Mouse (Mus musculus): Measurements from ENCODE around the gene Hykk. TPM values are rescaled to one million over a fixed set of nuclear protein-coding genes. Genes with fewer than 3 reads are reported as not detected.
A peak's percentile ranks its signal among the peaks of the same experiment; 100 is the strongest.
"Not testable (repeated sequence)": the region's sequence is repeated elsewhere in the genome, so short reads cannot be mapped to it uniquely, and the experiment has no call there.

Hykk gene
- total RNA-seq (2022), result 1 to 10 TPM; 2.2 to 2.7 (median 2.6) TPM

DNA sequence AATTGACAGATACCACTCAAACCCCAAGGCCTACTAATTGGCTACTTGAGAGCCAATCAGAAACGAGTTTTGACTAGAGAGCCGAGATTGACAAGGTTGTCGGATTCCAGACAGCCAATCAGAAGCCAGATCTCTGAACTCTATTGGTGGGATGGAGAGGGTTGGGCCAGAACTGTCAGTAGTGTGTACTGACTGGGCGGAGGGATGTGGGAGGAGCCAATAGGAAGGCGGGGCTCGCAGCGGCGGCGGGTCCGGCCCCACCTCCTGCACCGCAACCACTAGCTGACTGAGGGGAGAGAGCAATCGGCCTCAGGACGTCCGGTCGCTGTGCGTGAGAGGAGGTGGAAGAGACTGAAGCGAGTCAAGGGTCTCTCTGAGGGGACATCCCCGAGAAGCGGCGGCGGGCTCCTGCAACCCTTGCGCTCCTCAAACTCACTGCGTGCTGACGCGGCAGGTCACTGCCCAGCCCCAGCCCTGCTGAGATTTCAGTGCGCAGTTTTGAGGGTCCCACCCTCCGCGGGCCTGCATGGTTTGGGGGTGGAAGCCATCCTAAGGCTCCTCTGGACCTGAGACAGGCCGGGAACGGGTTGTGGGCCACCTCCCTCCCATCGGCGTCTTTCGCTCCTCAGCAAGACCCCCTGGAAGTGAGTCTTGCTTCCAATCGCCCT lies at the start of gene Hykk:
Gene Hykk (plus strand): TSS at position 274 of the 668 bp plus-strand sequence.
- DNase-seq (ENCODE audit: low spot score in 2 of 2), result peak; percentile 61 to 94

DNA sequence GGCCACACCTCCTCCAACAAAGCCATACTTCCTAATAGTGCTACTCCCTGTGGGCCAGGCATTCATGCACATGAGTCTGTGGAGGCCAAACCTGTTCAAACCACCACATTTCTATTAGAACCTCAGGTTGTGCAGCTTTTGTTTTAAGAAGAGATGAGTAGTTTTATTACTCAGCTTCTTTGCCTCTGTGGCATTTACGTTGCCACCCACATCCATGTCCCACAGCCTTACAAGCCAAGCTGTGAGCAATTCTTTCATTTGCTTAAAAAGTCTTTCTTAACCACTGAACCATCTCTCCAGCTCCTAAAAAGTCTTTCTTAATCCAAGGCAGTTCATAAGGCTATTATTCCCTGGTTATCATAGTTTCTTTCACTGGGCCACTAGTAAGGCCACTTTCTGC lies 38.3 kb upstream of the Hykk start:
- peak in 1 of 2 experiments; percentile 6 for DNase-seq (ENCODE audit: low spot score in 2 of 2)

DNA sequence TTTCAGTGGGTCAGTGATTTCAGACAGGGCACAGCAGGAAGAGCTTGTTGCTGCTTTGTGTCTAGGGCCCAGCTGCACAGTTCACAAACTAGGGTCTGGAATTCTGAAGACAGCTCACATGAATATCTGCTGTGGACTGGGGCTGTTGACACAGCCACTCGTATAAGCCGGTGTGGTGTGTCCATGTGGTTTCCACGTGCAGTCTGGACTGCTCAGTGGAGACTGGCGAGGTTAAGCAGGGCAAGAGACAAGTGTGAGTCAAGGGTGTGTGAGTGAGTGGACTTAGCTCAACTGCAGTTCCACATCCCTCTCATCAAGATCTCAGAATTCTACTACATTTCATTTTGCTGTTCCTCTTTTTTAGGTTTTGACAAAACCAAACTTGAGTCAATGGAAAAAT lies 25.0 kb upstream of the Hykk start:
- no peak for DNase-seq (ENCODE audit: low spot score in 2 of 2)

DNA sequence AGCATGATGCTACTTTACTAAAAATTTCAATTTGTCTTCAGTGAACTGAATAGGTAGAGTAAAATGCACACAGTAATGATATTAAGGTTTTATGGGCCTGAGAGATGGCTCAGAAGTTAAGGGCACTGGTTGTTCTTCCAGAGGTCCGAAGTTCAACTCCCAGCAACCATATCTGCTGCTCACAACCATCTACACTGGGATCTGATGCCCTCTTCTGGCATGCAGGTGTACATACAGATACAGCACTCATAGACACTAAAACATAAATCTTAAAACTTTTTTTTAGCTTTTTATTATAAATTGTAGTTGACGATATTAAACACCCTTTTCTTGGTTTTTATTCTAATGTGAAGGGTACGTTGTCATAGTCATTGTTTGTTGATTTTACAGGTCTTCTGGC lies 20.0 kb upstream of the Hykk start:
- no peak for DNase-seq (ENCODE audit: low spot score in 2 of 2)

DNA sequence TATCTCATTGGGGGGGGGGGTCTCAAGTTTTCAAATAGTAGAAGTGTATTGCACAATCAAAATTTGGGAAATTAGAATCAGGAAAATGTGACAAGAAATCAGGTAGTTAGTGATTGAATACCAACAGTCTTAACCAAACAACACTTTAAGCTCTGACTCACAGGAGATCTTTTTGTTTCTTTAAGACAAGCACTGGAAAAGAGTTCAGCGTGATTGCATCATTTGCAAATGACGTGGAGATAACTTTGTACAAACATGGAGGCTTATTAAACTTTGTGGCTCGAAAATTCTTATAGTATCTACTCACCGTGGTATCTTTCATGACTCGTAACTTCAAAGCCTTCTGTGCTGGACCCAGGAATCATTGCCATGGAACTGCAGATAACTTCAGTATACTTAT lies 7.6 kb upstream of the Hykk start:
- no peak for DNase-seq (ENCODE audit: low spot score in 2 of 2)

DNA sequence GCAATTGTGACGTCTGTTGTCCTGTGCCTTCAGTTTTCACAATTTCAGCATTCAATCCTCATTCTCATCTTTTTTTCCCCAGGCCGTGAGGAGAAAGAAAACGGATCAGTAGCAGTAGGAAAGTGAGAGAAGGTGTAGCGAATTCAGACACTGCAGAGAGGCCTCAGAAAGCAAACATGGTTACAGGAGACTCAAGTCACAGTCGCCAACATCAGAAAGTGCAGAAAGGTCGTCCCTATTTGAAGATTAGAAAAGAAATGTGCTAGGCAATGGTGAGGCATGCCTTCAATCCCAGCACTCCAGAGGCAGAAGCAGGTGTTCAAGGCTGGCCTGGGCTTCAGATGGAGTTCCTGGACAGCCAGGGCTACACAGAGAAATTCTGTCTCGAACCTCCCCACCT lies 1.5 kb upstream of the Hykk start:
- DNase-seq (ENCODE audit: low spot score in 2 of 2), result no peak

- no peak for DNase-seq (ENCODE audit: low spot score in 2 of 2)
Measured at GRCm38 (mm10) chr9:54916401-54916800, 682 bp upstream of the Hykk start.

- no peak for DNase-seq (ENCODE audit: low spot score in 2 of 2)
Measured at GRCm38 (mm10) chr9:54918191-54918590, 1.1 kb downstream of the Hykk start.

- no peak for DNase-seq (ENCODE audit: low spot score in 2 of 2)
Measured at GRCm38 (mm10) chr9:54918781-54919180, 1.7 kb downstream of the Hykk start.

DNA sequence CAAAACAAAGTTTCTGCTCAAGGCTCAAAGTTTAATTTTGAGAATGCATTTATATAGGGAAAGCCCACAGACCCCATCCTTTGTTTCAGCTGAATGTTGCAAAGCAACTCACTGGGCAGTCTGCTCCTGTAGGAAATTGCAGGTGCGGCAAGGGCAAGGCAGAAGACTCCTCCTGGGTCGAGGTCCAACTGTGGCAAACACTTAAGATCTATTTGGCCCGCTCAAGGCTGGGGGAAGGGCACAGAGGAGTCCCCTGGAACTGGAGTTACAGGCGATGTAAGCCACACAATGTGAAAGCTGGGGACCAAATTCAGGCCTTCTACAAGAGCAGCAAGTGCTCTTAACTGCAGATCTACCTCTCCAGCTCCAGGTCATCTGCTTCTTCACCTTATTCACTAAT lies 2.9 kb downstream of the Hykk start:
- DNase-seq (ENCODE audit: low spot score in 2 of 2), result no peak

DNA sequence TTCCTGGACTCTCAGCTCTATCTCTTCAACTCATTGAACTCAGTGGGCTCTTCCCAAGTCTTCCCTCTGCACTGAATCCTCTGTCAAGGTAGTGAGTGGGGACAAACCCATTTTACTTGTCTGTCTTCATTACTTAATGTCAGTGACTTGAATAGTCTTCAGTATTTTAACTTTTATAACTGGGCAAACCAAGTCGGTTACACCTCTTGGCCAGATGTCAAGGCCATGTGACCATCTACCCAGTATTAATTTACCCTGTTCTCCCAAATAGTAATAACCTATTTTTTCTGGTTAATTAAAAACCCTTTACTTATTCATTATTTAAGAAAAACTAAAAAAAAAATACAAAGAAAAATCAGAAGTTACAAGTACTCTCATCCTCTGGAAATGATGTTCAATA lies 13.7 kb downstream of the Hykk start:
- no peak for DNase-seq (ENCODE audit: low spot score in 2 of 2)

GRCm38 (mm10) chr9:54931765-54932164 lies 14.7 kb downstream of the Hykk start:
- DNase-seq (ENCODE audit: low spot score in 2 of 2), result no peak

GRCm38 (mm10) chr9:54932379-54932778 lies 15.3 kb downstream of the Hykk start:
- no peak for DNase-seq (ENCODE audit: low spot score in 2 of 2)

DNA sequence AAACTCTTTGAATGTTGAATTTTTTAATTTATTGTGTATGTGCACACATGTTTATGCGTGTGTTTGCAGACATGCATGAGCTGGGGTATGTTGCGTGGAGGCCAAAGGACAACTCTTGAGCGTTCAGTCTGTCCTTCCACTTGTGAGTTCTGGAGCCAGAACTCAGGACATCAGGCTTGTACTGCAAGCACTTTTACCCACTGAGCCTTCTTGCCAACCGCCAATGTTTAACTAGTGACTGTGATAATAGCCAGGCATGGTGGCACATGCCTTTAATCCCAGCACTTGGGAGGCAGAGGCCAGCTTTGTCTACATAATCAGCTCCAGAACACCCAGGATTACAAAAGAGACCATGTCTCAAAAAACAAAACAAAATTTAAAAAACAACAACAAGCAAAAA lies 25.0 kb downstream of the Hykk start:
- no peak for DNase-seq (ENCODE audit: low spot score in 2 of 2)

DNA sequence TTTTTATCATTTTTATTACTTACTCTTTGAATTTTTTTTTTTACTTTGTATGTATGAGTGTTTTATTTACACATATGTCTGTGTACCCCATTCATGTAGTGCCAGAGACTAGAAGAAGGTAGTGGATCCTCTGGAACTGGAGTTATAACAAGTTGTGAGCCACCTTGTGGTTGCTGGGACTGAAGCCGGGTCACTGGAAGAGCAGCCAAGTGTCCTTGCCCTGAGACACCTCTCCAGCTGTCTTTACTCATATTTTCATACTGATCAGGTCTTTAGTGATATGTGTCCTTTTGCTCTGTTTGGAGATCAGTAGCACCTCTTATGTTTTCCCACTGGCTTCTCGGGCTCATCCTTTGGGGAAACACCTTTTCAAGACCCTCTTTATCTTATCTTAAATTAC lies 27.4 kb downstream of the Hykk start:
- DNase-seq (ENCODE audit: low spot score in 2 of 2), result no peak

GRCm38 (mm10) chr9:54946256-54946655 lies 29.2 kb downstream of the Hykk start:
- no peak for DNase-seq (ENCODE audit: low spot score in 2 of 2)

DNA sequence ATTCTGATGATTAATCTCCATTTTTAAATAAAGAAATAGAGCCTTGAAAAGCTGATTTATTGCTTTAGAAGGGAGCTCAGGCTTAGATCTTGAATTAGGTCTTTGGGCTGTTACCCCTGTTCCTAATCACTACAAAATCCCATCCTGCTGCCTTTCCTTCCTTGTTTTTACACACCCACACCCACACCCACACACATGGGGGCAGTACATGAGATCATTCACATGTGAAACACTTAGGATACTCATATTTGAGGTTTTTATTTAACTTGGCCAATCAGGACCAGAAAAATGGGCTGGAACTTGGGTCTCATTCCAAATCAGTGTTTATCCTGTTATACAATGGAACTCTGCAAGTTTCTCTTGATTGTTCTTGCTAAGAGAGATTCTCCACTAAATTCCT lies 32.4 kb downstream of the Hykk start:
- DNase-seq (ENCODE audit: low spot score in 2 of 2), result no peak

DNA sequence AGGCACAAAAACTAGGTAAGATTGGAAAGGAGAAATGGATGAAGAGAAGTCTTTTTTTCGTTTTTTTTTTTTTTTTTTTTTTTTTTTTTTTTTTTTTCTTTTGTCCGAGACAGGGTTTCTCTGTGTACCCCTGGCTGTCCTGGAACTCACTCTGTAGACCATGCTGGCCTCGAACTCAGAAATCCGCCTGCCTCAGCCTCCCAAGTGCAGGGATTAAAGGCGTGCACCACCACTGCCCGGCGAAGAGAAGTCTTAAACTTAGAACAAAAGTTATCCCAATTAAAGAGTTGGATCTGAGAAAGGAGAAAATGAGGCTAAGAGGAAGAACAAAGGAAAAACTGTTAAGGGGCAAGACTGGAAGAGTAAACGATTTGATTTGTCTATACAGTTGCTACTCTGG lies 33.1 kb downstream of the Hykk start:
- DNase-seq (ENCODE audit: low spot score in 2 of 2), result not testable (repeated sequence)

- peak; percentile 76 to 82 for DNase-seq (ENCODE audit: low spot score in 2 of 2)
Measured at GRCm38 (mm10) chr9:54950575-54951321, 33.7 kb downstream of the Hykk start, which contains the start of the genes Psma4 and AY074887. Psma4 (plus strand) TSS chr9:54950790. AY074887 (minus strand) TSS chr9:54950998.

DNA sequence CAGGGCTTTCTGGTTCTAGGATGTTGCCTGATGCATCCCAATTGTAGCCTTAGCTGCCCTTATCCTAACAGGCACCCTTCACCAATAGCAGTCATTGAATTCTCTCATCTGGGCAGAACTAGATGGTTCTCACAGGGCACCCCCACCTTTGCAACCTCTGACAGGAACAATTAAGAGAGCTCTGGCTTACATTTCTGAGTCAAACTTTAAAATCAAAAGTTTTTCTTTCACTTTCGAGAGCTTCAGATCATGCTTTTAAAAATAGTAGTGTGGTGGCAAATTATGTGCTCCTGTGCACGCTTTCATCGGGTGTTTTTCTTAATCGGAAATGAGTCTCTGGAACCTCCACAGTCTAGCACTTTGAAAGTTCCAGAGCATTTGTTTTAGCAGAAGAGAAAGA lies 44.0 kb downstream of the Hykk start:
- no peak for DNase-seq (ENCODE audit: low spot score in 2 of 2)

DNA sequence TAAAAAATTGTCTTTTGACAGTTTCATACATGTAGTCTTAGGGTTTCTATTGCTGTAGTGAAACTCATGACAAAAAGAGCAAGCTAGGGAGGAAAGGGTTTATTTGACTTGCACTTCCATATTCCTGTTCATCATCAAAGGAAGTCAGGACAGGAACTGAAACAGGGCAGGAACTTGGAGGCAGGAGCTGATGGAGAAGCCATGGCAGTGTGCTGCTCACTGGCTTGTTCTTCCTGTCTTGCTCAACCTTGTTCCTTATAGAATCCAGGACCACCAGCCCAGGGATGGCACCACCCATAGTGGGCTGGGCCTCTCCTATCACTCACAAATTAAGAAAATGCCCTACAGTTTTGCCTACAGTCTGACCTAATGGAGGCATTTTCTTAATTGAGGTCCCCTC lies 46.6 kb downstream of the Hykk start:
- DNase-seq (ENCODE audit: low spot score in 2 of 2), result no peak

DNA sequence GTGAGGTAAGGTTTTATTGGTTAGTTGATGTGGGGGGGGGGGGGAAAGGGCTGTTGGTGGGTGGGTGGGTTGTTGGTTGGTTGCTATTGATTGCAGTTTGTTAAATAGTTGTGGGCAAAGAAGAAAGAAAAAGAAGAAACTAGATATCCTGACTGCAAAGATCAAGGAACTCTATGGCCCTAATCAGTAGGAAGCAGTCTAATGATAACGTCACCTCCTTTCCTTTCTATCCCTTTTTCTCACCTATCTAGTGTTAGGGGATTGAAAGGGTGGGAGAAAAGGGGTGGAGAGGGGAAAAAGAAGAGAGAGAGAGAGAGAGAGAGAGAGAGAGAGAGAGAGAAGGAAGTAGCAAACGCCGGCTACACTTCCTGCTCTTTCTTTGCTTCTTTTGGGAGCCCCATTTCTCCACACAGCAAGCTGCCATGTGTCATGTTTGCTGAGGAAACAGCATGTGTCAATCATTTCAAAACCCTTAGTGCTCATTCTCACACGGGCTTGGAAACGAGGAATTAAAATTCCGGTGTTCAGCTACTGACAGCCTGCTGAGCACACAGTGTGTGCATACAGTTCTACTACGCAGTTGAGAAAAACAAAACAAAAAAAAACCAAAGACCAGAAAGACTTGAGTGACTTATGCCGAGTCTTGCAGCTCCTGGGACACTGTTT lies 53.0 kb downstream of the Hykk start:
- no peak for DNase-seq (ENCODE audit: low spot score in 2 of 2)

Measured in left cerebral cortex, adult 8-10 months (tissue).